Mouse (Mus musculus) G1E (cell line): Measurements from ENCODE around the gene Dop1b.

Experiments
- CTCF ChIP-seq: IDR thresholded peaks from 2 replicates; pipeline ENCODE4 v1.5.1; 2012; ENCODE audit warnings: low read depth, low read length, inconsistent platforms, mixed read lengths
- GATA1 ChIP-seq: IDR thresholded peaks from 2 replicates; pipeline ENCODE4 v1.6.1; 2012; ENCODE audit warnings: borderline replicate concordance, low read length, inconsistent platforms, mixed read lengths
- POLR2AphosphoS5 ChIP-seq: IDR thresholded peaks from 2 replicates; pipeline ENCODE4 v1.6.1; 2012; ENCODE audit warnings: low read depth, low read length, inconsistent platforms; ENCODE audit not compliant: insufficient replicate concordance

DNA sequence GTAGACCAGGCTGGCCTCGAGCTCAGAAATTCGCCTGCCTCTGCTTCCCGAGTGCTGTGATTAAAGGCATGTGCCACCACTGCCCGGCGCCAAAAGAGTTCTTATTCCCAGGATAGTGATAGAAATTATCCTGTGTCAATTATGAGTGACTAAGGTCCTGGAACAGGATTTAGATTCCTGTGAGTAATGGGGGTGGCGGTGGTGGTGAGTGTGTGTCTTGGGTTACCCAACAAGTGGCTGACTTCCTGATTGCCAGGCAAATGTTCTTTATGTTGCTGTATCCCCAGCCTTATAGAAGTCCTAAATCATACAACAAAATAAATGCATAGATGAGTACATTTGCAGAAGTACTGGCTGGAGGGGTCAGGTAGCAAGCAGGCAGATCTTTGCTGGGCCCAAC is 121.8 kb downstream of the Dop1b start:
- TF ChIP-seq POLR2AphosphoS5 (no peak), CTCF (no peak), GATA1 (no peak)
